Mouse (Mus musculus) fat pad, adult 2 months (tissue): ENCODE data around the gene Rnf152.

Experiments used
- DNase-seq: peaks from one replicate; pipeline ENCODE4 v3.0.0-alpha.2; 2011; ENCODE audit warnings: low read depth, low spot score; ENCODE audit errors: extremely low read depth

The Rnf152 gene

DNA sequence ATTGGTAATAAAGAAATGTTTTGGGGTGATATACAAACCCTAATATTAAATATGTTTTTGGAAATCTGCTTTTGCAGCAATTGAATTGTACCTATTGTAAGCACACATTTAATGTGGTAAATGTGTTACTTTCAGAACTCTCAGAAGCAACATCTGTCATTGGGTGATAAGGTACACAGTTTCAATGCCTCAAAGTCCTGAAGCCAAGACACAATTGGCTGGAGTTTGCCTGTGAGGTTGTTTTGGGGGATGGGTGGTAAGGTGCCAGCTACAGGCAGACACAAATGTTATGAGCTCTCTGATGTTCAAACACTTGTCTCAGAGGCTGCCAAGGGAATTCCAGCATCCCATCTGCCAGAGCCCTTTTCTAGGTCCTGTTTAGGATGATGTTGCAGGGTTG lies 116.3 kb downstream of the Rnf152 start:
- DNase-seq = no peak
